Mouse (Mus musculus) layer of hippocampus, adult 2 months (tissue): ENCODE results near the gene Gm11596. TPM values are rescaled to one million over a fixed set of nuclear protein-coding genes. Genes with fewer than 3 reads are reported as not detected.
"Not testable (repeated sequence)": the region's sequence is repeated elsewhere in the genome, so short reads cannot be mapped to it uniquely, and the experiment has no call there.

Source experiments
- DNase-seq, 2 experiments: peaks; one replicate each; pipeline ENCODE4 v3.0.0; 2022; ENCODE audit warnings: low spot score in 2 of 2
- H3K27ac ChIP-seq: fragments of 200-600 bp; 2 replicates; pipeline ENCODE4 v1.8.1; 2022
- H3K4me3 ChIP-seq: fragments of 200-600 bp; 2 replicates; pipeline ENCODE4 v1.8.1; 2022; ENCODE audit warnings: mild to moderate bottlenecking
- CTCF ChIP-seq: fragments of 200-600 bp; conservative IDR thresholded peaks from 2 replicates; pipeline ENCODE4 v1.8.1; 2022; ENCODE audit warnings: antibody characterized with exemption, mild to moderate bottlenecking, moderate library complexity
- long read RNA-seq, 2 experiments: library from polyadenylated mRNA; stranded (forward); transcript quantifications; one replicate each; pipeline ENCODE4 v2.0.0; 2021; ENCODE audit warnings: borderline mapping rate in 2 of 2
- total RNA-seq, 2 experiments: library from RNA; stranded (reverse); gene quantifications; 2 replicates each; pipeline ENCODE4 v1.2.3; 2021

The Gm11596 gene
- not detected for total RNA-seq
- long read RNA-seq, experiment 1: 0 reads
- long read RNA-seq, experiment 2: 0 reads

GRCm38 (mm10) chr11:99793367-99793766 lies at the start of gene Gm11596:
Gm11596 (minus strand) TSS chr11:99793467.
- no peak for TF ChIP-seq CTCF
- no peak within 1 kb of the TSS for H3K4me3 ChIP-seq
- no peak for DNase-seq
- no peak within 1 kb of the TSS for H3K27ac ChIP-seq

GRCm38 (mm10) chr11:99842185-99842584 lies 48.9 kb upstream of the Gm11596 start:
- TF ChIP-seq CTCF: no peak
- Histone ChIP-seq H3K4me3 (no peak overlapping the region), H3K27ac (no peak overlapping the region)
- DNase-seq: no peak

DNA sequence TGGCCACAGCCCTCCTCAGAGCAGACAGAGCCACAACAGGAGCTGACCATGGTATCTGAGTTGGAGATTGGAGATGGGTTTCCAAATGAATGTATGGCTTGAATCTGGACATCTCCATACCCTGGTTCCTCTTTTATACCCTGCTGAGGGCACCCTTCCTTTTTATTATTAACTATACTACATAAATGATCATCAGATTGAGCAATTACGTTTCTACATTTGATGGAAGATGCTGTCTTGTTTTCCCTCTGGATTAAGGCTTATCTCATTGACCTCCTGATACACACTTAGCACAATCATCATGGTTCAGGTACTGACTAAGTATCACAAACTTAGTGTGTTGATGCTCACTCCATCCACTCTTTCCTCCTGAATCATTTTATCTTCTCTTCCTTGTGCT lies 44.7 kb upstream of the Gm11596 start, which contains the start of gene 2300003K06Rik:
Gene 2300003K06Rik, minus strand, starts transcription at position 101 of the 400 bp plus-strand sequence.
- TF ChIP-seq CTCF: no peak
- no peak for DNase-seq
- Histone ChIP-seq H3K4me3 (no peak within 1 kb of the TSS), H3K27ac (no peak within 1 kb of the TSS)

DNA sequence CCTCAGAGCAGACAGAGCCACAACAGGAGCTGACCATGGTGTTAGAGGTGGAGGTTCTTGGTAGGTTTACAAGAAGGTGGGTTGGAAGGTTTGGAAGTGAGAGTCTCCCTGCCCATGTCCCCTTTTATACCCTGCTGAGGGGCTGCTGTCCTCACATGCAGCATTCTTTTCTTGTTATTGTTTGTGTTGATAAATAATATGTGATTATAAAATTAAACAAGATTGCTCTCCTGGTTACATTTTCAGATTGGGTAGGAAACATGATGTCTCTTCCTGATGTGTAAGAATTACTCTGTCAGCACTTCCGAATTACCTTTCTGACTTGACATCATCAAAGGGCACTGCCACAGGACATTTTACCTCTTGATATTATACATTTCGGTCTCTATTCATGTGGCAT lies 22.3 kb upstream of the Gm11596 start, which contains the start of gene Gm11564:
Gene Gm11564, minus strand, starts transcription at position 101 of the 400 bp plus-strand sequence.
- H3K4me3 ChIP-seq, DNase-seq, H3K27ac ChIP-seq: not testable (repeated sequence)

DNA sequence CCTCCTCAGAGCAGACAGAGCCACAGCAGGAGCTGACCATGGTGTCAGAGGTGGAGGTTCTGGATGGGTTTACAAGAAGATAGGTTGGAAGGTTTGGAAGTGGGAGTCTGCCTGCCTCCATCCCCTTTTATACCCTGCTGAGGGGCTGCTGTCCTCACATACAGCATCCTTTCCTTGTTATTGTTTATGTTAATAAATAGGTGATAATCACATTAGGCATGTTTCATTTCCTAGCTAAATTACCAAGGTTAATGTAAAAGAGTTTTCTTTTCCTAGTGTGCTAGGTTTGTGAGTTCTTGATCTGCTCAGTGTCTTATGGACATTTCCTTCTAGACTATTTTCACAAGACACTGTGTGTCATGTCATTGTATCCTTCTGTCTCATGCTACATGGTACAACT lies 16.5 kb upstream of the Gm11596 start, which contains the start of gene Krtap4-13:
Gene Krtap4-13, minus strand, starts transcription at position 101 of the 400 bp plus-strand sequence.
- H3K4me3 ChIP-seq, H3K27ac ChIP-seq, DNase-seq: not testable (repeated sequence)

DNA sequence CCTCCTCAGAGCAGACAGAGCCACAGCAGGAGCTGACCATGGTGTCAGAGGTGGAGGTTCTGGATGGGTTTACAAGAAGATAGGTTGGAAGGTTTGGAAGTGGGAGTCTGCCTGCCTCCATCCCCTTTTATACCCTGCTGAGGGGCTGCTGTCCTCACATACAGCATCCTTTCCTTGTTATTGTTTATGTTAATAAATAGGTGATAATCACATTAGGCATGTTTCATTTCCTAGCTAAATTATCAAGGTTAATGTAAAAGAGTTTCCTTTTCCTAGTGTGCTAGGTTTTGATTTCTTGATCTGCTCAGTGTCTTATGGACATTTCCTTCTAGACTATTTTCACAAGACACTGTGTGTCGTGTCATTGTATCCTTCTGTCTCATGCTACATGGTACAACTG lies 11.1 kb upstream of the Gm11596 start, which contains the start of gene Gm11554:
Gene Gm11554, minus strand, starts transcription at position 101 of the 400 bp plus-strand sequence.
- DNase-seq, H3K27ac ChIP-seq, H3K4me3 ChIP-seq: not testable (repeated sequence)

DNA sequence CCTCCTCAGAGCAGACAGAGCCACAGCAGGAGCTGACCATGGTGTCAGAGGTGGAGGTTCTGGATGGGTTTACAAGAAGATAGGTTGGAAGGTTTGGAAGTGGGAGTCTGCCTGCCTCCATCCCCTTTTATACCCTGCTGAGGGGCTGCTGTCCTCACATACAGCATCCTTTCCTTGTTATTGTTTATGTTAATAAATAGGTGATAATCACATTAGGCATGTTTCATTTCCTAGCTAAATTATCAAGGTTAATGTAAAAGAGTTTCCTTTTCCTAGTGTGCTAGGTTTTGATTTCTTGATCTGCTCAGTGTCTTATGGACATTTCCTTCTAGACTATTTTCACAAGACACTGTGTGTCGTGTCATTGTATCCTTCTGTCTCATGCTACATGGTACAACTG lies 5.6 kb upstream of the Gm11596 start, which contains the start of gene Gm11569:
Gene Gm11569, minus strand, starts transcription at position 101 of the 400 bp plus-strand sequence.
- H3K27ac ChIP-seq, DNase-seq, H3K4me3 ChIP-seq: not testable (repeated sequence)

DNA sequence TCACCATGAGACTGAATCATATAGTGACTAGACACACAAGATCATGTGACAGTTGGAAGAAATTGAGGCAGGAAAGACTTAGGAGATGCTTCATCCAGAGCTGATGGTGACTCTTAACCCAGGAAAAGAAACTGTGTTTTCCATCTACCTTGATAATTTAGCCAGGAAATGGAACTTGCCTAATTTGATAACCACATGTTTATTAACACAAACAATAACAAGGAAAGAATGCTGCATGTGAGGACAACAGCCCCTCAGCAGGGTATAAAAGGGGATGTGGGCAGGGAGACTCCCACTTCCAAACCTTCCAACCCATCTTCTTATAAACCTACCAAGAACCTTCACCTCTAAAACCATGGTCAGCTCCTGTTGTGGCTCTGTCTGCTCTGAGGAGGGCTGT lies 8.4 kb downstream of the Gm11596 start, which contains the start of gene Krtap4-9:
Gene Krtap4-9, plus strand, starts transcription at position 301 of the 400 bp plus-strand sequence.
- not testable (repeated sequence) for H3K4me3 ChIP-seq, DNase-seq, H3K27ac ChIP-seq

GRCm38 (mm10) chr11:99780604-99781003 lies 12.7 kb downstream of the Gm11596 start, which contains the start of gene Krtap4-8:
Krtap4-8 (minus strand) TSS chr11:99780704.
- DNase-seq: no peak
- H3K4me3 ChIP-seq: no peak within 1 kb of the TSS
- no peak within 1 kb of the TSS for H3K27ac ChIP-seq
- TF ChIP-seq CTCF: no peak

DNA sequence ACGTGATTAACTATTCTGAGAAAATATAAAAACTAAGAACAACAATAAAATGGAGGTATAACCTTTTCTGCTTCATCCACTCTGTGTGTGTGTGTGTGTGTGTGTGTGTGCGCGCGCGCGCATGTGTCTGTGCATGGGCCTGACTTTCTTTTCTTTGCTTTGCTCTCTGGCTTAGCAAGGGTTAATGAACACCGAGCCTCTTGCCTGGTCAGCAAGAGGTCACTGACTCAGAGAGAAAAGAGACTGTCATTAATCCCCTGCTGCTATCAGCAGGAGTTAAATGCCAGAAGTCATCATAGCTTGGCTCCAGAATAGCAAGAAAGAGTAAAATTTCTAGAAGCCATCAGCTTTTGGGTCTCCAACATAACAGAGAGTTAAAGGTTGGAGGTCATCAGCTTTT lies 14.9 kb downstream of the Gm11596 start:
- DNase-seq: no peak
- Histone ChIP-seq H3K4me3 (no peak overlapping the region), H3K27ac (no peak overlapping the region)
- no peak for TF ChIP-seq CTCF

DNA sequence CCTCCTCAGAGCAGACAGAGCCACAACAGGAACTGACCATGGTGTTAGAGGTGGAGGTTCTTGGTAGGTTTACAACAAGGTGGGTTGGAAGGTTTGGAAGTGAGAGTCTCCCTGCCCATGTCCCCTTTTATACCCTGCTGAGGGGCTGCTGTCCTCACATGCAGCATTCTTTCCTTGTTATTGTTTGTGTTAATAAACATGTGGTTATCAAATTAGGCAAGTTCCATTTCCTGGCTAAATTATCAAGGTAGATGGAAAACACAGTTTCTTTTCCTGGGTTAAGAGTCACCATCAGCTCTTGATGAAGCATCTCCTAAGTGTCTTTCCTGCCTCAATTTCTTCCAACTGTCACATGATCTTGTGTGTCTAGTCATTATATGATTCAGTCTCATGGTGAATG lies 20.5 kb downstream of the Gm11596 start, which contains the start of gene Gm11595:
Gene Gm11595, minus strand, starts transcription at position 101 of the 400 bp plus-strand sequence.
- DNase-seq, H3K4me3 ChIP-seq, H3K27ac ChIP-seq: not testable (repeated sequence)

GRCm38 (mm10) chr11:99768410-99768809 lies 24.9 kb downstream of the Gm11596 start:
- Histone ChIP-seq H3K4me3 (no peak overlapping the region), H3K27ac (no peak overlapping the region)
- no peak for DNase-seq
- no peak for TF ChIP-seq CTCF

- Histone ChIP-seq H3K27ac (no peak overlapping the region), H3K4me3 (no peak overlapping the region)
- TF ChIP-seq CTCF: no peak
- DNase-seq: no peak
Measured at GRCm38 (mm10) chr11:99758877-99759276, 34.4 kb downstream of the Gm11596 start.

DNA sequence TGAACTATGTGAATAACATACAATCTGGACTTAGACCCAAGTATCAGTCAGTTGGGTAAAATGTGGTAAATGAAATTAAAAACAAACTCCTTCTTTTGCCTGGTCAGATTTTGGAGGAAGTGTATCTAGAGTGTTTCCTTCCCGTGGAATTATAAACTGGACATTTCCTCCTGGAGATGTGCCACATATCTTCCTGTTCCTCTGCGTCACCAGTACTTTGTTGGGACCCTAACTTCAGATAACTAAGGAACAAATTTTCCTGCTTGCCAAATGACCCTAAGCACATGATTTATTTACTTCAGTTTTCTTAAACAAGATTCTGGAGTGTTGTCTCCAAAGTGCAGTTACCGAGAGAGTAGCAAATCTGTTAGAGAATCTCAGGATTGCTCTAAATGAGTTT lies 49.3 kb downstream of the Gm11596 start:
- Histone ChIP-seq H3K27ac (no peak overlapping the region), H3K4me3 (no peak overlapping the region)
- DNase-seq: no peak
- TF ChIP-seq CTCF: no peak

Other genes with a start within 250 kb of the Gm11596 start
- gene Krtap3-3, start 242.6 kb downstream of the Gm11596 start, total RNA-seq: not detected
- not detected for gene Krtap3-2, start 236.6 kb downstream of the Gm11596 start, total RNA-seq
- not detected for gene Gm11939, start 234.0 kb downstream of the Gm11596 start, total RNA-seq
- not detected for gene Krtap3-1, start 226.8 kb downstream of the Gm11596 start, total RNA-seq
- gene Krtap1-5, start 212.5 kb downstream of the Gm11596 start, total RNA-seq: not detected
- gene Krtap1-4, start 209.8 kb downstream of the Gm11596 start, total RNA-seq: not detected
- not detected for gene Krtap1-3, start 202.1 kb downstream of the Gm11596 start, total RNA-seq
- gene Krtap9-3, start 195.4 kb downstream of the Gm11596 start, total RNA-seq: not detected
- not detected for gene Gm11938, start 190.2 kb downstream of the Gm11596 start, total RNA-seq
- not detected for gene Gm11937, start 183.3 kb downstream of the Gm11596 start, total RNA-seq
- not detected for gene Krtap2-4, start 178.6 kb downstream of the Gm11596 start, total RNA-seq
- gene Gm11562, start 173.0 kb downstream of the Gm11596 start, total RNA-seq: not detected
- not detected for gene Krtap4-1, start 165.2 kb downstream of the Gm11596 start, total RNA-seq
- not detected for gene Krtap4-2, start 158.4 kb downstream of the Gm11596 start, total RNA-seq
- gene Krtap4-7, start 149.4 kb downstream of the Gm11596 start, total RNA-seq: not detected
- gene Gm11555, start 143.2 kb downstream of the Gm11596 start, total RNA-seq: not detected
- not detected for gene Gm11563, start 134.5 kb downstream of the Gm11596 start, total RNA-seq
- not detected for gene Krtap4-6, start 127.5 kb downstream of the Gm11596 start, total RNA-seq
- gene Gm14190, start 102.7 kb downstream of the Gm11596 start, total RNA-seq: not detected
- gene Gm14180, start 59.2 kb downstream of the Gm11596 start, total RNA-seq: not detected
- gene Gm11595, start 20.6 kb downstream of the Gm11596 start, total RNA-seq: not detected
- gene Krtap4-8, start 12.8 kb downstream of the Gm11596 start, total RNA-seq: not detected
- not detected for gene Krtap4-9, start 8.3 kb downstream of the Gm11596 start, total RNA-seq
- not detected for gene Gm11569, start 5.5 kb upstream of the Gm11596 start, total RNA-seq
- not detected for gene Gm11554, start 11.0 kb upstream of the Gm11596 start, total RNA-seq
- gene Krtap4-13, start 16.4 kb upstream of the Gm11596 start, total RNA-seq: not detected
- not detected for gene Gm11564, start 22.2 kb upstream of the Gm11596 start, total RNA-seq
- not detected for gene 2300003K06Rik, start 44.6 kb upstream of the Gm11596 start, total RNA-seq
- not detected for gene Krtap4-16, start 58.1 kb upstream of the Gm11596 start, total RNA-seq
- gene Gm11568, start 64.5 kb upstream of the Gm11596 start, total RNA-seq: not detected
- gene Gm11559, start 71.0 kb upstream of the Gm11596 start, total RNA-seq: not detected
- not detected for gene Krtap9-1, start 79.9 kb upstream of the Gm11596 start, total RNA-seq
- not detected for gene Gm11567, start 85.7 kb upstream of the Gm11596 start, total RNA-seq
- gene Krtap31-1, start 114.5 kb upstream of the Gm11596 start, total RNA-seq: not detected
- not detected for gene Gm11565, start 121.3 kb upstream of the Gm11596 start, total RNA-seq
- gene Krtap31-2, start 142.8 kb upstream of the Gm11596 start, total RNA-seq: not detected
- not detected for gene Krtap9-5, start 155.0 kb upstream of the Gm11596 start, total RNA-seq
- not detected for gene Krtap29-1, start 185.6 kb upstream of the Gm11596 start, total RNA-seq
- not detected for gene Krtap16-1, start 193.1 kb upstream of the Gm11596 start, total RNA-seq
- not detected for gene Krtap17-1, start 200.5 kb upstream of the Gm11596 start, total RNA-seq
- not detected for gene Krt33a, start 222.7 kb upstream of the Gm11596 start, total RNA-seq
- gene Krt33b, start 236.4 kb upstream of the Gm11596 start, total RNA-seq: not detected
- gene Krt34, start 248.1 kb upstream of the Gm11596 start, total RNA-seq: not detected